Mouse (Mus musculus): ENCODE measurements at regions not wholly inside any gene's neighbourhood (a gene's known extent, or its start where the extent isn't known, plus 50 kb on each side); places are given as distances from the start of the nearest gene placed in this dataset.

DNA sequence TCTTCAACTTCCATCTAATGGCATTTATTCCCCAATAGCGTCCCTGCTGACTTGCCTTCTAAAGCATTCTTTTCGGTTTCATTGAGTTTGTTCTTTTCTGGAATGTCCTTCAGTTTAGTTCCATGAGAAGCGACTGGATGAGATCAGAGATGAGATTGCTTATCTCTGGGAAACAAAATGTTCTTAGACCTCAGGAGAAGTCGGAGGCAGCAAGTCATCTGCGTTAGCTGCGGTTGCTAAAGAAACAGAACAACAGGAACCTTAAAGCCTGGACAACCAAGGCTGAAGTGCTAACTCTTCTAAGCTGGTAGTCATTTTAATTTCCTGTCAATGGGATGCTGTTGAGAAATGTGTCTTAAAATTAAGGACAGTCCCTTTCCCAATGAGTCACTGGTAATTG is 365.3 kb downstream of the Pbx1 start:
- WGBS = 76% methylated on average over 6 of the region's 6 CpGs
- Histone ChIP-seq H3K9me3 (replicated peaks) (no peaks in the 10 kb centered on the region), H3K4me1 (peaks cover 4% of the 10 kb centered on the region; the same call in 1 of the 2 replicates), H3K4me3 (no peak overlapping the region), H3K27me3 (ENCODE audit: low read depth, poor library complexity, severe bottlenecking) (no peaks in the 10 kb centered on the region), H3K36me3 (no peaks in the 10 kb centered on the region), H3K27ac (replicated peaks) (no peak overlapping the region)
- DNase-seq (ENCODE audit: low spot score) = no peak

DNA sequence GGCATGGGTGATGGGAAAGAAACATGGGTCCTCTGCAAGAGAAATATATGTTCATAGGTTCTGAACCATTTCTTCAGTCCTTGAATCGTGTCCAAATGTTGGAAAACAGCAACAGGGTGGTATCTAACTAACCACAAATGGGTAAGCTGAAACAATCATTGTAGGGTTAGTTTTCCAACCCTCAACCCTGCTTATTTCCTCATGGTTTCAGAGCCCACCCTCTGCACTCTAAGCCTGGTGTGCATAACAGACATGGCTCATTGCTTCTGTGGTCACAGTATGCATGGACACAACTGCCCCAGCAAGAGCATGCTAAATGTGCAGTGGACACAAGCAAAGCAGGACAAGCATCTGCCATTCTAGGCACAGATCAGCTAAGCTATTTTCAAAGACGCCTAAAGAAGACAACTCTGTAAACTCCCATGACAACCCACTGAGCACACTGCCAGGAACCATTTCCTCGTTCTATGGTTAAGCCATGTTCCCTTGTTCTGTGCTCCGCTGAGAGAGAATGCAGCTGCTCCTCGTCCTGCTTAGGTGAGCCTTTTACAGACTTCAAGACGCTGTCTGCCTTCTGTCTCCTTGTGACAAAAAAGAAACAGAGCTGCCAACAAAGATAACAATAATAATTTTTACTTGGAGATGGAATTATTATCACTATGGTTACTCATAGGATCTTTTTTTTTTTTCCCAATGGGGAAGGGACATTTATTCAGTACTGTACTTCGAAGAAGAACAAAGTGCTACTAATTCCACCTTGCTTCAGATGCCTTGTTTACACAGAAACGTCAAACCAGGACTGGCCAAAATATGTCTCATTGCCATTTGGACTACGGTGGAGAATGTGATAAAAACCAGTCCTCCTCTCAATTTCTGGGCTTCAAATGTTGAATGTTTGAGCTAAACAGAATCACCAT is 363.8 kb downstream of the Pbx1 start:
- Histone ChIP-seq H3K36me3 (no peaks in the 10 kb centered on the region), H3K27ac (replicated peaks) (no peak overlapping the region), H3K4me3 (no peak overlapping the region), H3K27me3 (ENCODE audit: low read depth, poor library complexity, severe bottlenecking) (no peaks in the 10 kb centered on the region), H3K9me3 (replicated peaks) (no peaks in the 10 kb centered on the region), H3K4me1 (peaks cover 4% of the 10 kb centered on the region; the same call in 1 of the 2 replicates)
- DNase-seq (ENCODE audit: low spot score) = no peak
- WGBS = 80% methylated on average over 9 of the region's 9 CpGs

DNA sequence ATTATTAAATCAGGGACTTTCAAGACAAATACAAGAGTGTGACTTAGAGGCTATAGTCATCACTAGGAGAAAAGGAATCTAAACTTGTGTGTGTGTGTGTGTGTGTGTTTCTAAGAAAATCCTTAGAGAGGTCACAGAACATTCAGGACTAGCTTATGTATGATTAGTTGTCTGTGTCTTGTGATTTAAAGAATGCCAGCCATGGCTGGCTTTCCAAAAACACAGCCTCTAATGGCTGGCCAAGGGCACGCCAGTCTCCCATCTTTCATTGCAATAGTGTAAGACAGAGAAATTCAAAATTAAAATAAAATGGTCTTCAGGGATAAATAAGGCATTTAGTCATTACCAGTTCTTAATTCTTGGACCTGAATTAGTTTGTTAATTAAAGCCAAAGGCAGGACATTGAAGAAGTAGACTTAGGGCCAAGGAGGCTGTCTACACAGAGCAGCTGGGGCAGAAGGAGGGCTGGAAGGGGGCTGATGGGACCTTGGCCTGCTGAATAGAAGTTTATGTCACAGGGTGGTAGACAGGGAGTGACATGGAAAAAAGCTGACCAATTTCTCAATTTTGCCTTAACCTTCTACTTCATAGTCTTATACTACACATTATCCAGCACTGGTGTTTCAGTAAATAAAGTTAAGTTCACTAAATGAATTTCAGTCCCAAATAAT is 363.0 kb downstream of the Pbx1 start:
- WGBS = 87% methylated on average over 1 of the region's 1 CpGs
- Histone ChIP-seq H3K36me3 (no peaks in the 10 kb centered on the region), H3K27me3 (ENCODE audit: low read depth, poor library complexity, severe bottlenecking) (no peaks in the 10 kb centered on the region)

More for the DNA sequence above, 363.0 kb downstream of the Pbx1 start:
- no peak overlapping the region for H3K4me3 ChIP-seq
- H3K9me3 ChIP-seq (replicated peaks) = no peaks in the 10 kb centered on the region
- no peak for DNase-seq (ENCODE audit: low spot score)
- no peak overlapping the region for H3K27ac ChIP-seq (replicated peaks)
- peaks cover 4% of the 10 kb centered on the region; the same call in 1 of the 2 replicates for H3K4me1 ChIP-seq
